Mouse (Mus musculus) hindlimb bud, embryonic 11.5 days (tissue): ENCODE measurements around the gene Gpt2.

Source experiments
- DNase-seq: peaks from one replicate; pipeline ENCODE4 v3.0.0-alpha.2; 2012; ENCODE audit warnings: low read depth, low spot score; ENCODE audit errors: extremely low spot score

Gpt2 gene

GRCm38 (mm10) chr8:85521332-85521731 is 29.0 kb downstream of the Gpt2 start:
- no peak for DNase-seq

- no peak for DNase-seq
Measured at GRCm38 (mm10) chr8:85524086-85524485, 31.7 kb downstream of the Gpt2 start.

DNA sequence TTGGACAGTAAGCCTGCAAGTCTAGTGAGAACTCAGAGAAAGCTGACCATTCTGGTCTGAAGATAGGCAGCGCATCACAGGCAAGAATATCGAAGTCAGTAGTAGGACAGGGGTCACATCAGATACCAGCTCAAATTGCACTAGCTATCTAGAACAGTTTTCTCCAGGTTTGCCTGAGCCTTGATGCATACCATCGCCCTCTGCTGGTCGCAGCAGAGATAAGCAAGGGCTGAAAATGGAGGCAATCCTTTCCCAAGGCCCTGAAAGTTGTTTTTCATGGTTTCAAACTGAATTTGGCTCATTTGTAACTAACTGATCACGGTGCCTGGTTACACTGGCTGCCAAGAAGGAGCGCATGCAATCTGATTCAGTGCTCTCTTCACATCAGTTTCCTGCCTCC is 33.7 kb downstream of the Gpt2 start:
- DNase-seq = peak; percentile 28

DNA sequence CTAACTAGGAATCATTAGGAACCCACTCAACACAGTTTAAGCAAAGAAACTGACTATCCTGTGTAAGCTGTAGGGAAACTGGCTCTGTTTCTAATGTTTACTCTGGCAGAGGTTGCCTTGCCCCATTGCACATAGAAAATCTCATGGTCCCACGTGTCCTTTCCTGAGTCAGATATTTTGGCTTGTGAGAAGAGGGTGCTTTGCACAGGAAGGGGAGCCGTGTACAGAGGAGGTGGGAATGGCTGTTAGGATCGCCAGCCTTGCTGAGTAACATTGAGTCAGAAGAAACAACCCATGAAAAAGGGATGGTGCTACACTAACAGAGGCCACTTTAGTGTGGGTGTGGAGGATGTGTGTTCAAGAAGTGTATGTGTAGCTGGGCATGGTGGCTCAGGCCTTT is 36.6 kb downstream of the Gpt2 start:
- DNase-seq = no peak

DNA sequence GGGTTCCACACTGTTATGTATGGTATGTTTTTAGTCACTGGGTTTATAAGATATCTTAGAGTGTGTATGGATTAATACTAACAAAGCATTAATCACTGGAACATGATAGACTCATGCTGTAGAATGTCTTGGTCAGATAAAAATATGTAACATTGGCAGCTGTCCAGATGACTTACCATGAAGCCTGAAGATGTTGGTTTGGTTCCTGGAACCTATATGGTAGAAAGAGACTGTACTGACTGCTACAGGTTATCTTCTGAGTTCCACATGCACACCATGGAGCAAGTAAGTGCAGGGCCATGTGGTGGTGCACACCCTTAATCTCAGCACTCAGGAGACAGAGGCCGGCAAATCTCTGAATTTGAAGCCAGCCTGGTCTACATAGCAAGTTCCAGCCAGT is 38.3 kb downstream of the Gpt2 start:
- DNase-seq = no peak

GRCm38 (mm10) chr8:85531471-85531870 is 39.1 kb downstream of the Gpt2 start:
- DNase-seq = no peak

DNA sequence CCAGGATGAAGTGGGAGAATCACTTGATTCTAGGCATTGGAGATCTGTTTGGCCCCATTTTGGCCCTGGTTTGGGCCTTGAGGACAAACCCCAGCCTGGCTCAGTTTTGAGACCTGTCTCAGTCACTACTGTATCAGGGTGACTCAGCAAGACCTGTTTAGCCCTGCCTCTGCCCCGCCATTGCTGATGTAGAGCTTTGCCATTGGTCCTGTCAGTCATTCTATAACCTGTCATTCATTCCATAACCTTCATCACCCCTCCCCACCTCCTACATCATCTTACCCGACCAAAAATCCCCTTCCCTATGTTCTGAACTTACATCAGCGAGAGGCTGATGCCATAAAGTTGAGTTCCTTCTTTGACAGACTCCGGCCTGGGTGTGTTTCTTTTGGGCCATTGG is 40.5 kb downstream of the Gpt2 start:
- no peak for DNase-seq

DNA sequence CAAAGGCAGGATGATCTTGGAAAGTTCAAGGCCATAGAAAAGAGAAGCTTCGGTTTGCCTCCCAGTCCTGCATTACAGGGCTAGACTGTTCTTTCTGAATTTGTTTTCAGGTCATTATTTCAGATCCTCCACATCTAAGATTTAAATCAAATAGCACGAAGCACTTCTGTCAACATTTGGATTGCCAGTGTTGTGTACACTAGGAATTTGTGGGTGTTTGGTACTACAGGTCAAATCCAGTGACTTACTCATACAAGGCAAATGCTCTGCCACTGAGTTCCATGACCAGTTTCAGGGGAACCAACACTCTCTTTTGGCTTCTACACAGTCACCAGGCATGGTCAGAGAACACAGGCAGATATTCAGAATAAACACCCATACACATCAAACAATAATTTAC is 41.1 kb downstream of the Gpt2 start:
- no peak for DNase-seq

GRCm38 (mm10) chr8:85534163-85534562 is 41.8 kb downstream of the Gpt2 start:
- no peak for DNase-seq

DNA sequence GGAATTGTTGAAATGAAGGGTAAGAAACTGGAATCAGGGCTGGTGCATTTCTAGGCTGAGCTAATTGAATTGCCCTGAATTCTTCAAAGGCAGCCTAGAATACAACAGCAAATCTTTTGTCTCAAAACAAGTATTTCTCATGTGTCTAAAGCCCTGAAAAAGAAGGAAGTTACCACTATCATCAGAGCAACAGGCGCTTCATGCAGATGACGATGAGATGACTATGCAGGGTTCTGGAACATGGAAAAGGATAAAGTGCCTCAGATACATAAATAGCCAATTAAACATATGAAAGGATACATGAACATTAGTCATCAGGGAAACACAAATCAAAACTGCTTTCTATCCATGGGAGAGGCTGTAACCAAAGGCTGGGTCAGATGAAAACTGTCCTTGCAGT is 44.0 kb downstream of the Gpt2 start:
- DNase-seq = no peak

- no peak for DNase-seq
Measured at GRCm38 (mm10) chr8:85551934-85552333, 59.6 kb downstream of the Gpt2 start.

- DNase-seq = no peak
Measured at GRCm38 (mm10) chr8:85554391-85555180, 62.2 kb downstream of the Gpt2 start.

- peak; percentile 68 for DNase-seq
Measured at GRCm38 (mm10) chr8:85555181-85556145, 63.1 kb downstream of the Gpt2 start, which contains the start of gene Dnaja2. Gene Dnaja2 (minus strand): TSS chr8:85555344.

DNA sequence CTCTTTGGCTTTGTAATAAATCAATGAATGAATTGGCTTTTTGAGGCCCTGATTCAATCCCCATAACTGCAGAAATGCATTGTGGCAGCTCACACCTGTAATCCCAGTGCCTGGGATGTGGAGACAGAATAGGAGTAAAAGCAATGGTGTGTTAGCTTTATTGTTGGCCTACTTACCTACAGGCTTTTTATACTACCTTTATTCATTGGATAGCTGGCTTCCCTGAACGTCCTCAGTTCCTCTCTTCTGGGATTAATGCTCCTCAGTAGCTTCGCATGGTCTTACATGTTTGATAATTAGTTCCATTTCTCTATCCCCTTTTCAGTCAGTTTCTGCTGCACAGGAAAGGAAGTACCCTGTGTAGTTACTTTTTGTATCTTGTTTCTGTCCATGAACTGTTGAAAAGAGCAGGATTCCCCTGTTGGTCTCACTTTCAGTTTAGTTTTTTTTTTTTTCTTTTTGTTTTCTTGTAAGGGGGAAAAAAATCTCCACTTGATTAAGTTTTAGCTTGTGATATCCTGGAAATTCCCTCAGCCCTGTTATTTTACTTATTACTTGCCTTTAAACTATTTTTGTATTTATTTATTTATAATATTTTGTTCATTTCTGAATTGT is 64.7 kb downstream of the Gpt2 start:
- DNase-seq = no peak

- DNase-seq = no peak
Measured at GRCm38 (mm10) chr8:85557601-85557986, 65.2 kb downstream of the Gpt2 start.

- no peak for DNase-seq
Measured at GRCm38 (mm10) chr8:85559201-85559600, 66.8 kb downstream of the Gpt2 start.

- DNase-seq = no peak
Measured at GRCm38 (mm10) chr8:85559966-85560365, 67.6 kb downstream of the Gpt2 start.

- DNase-seq = no peak
Measured at GRCm38 (mm10) chr8:85563336-85563735, 71.0 kb downstream of the Gpt2 start.

DNA sequence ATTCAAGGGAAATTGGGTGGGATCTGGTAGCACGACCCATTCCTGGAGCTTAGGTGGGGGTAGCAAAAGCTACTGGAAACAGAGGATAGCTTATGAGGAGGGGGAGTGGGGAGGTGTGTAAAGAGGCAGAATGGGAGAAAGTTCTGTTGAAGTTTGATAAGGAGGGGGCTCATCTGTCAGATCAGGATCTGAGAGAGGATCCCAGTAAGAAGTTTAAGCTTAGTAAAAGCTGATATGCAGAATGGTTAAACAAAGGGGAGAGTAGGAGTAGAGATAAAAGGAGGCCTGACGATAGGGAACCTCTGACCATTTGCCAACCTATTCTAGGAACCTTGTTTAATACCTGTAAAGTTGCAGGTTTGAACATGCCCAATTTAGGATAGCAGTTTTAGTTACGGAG is 72.8 kb downstream of the Gpt2 start:
- DNase-seq = no peak

- DNase-seq = no peak
Measured at GRCm38 (mm10) chr8:85567801-85568200, 75.4 kb downstream of the Gpt2 start.

DNA sequence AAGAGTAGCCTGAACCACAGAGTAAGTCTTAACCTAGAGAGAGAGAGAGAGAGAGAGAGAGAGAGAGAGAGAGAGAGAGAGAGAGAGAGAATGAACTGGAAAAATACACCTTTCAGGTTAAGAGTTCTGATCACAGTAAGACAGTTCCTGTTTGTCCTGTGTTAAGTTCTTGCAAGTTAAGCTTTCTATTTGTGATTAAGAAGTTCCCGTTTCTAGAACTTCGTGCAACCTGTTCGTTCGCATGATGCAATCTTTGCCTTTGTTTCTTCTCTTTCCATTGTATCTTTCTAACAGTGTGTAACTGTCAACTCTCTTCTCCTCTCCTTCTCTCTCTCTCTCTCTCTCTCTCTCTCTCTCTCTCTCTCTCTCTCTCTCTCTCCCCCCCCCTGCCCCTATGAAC is 78.1 kb downstream of the Gpt2 start:
- no peak for DNase-seq
